Mouse (Mus musculus) olfactory bulb, adult 2 months (tissue): ENCODE results near the gene Herpud1.

ENCODE experiments used
- CTCF ChIP-seq: fragments of 200-500 bp; IDR thresholded peaks from 2 replicates; pipeline ENCODE4 v1.5.1; 2012; ENCODE audit warnings: low read depth, mild to moderate bottlenecking, low read length, moderate library complexity; ENCODE audit not compliant: insufficient read depth
- POLR2A ChIP-seq: fragments of 200-500 bp; IDR thresholded peaks from 2 replicates; pipeline ENCODE4 v1.6.1; 2012; ENCODE audit warnings: mild to moderate bottlenecking, low read depth, low read length, moderate library complexity; ENCODE audit not compliant: insufficient read depth

DNA sequence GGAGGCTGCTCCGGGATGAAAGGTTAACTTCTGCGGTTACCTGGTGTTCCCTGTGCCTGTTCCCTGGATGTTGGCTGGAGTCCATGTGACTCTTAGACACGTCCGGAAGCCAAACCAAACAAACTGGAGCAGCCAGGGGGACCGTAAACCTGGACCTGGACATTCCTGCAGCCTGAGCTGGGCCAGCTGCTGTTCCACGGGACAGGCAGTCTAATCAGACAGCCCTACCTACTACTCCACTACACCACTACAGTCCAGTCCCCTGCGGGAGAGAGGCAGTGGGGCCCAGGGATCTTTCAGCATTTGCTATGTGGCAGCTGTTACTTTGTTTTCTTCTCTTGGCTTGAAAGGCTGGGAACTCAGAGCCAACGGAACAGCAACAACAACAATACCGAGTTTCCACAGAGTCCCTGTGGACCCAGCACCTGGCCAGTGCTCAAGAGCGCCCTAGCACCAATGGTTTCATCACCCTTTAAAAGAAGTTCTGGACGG is 8.5 kb upstream of the Herpud1 start:
- TF ChIP-seq POLR2A (no peak), CTCF (no peak)
